Mouse (Mus musculus) midbrain, embryonic 16.5 days (tissue): ENCODE measurements around the gene Marveld1. TPM values are rescaled to one million over a fixed set of nuclear protein-coding genes. Genes with fewer than 3 reads are reported as not detected.

Experiments
- ATAC-seq: fragments of 200-750 bp; cut with Nextera tagmentation; 2 replicates; pipeline ENCODE4 v1.8.0; 2017; ENCODE audit warnings: moderate TSS enrichment
- H3K27ac ChIP-seq: fragments of 300-500 bp; sonication (generic); 2 replicates; pipeline ENCODE4 v1.5.1; 2014; ENCODE audit warnings: mild to moderate bottlenecking, low read length, mixed read lengths
- H3K27me3 ChIP-seq: fragments of 300-500 bp; sonication (generic); 2 replicates; pipeline ENCODE4 v1.6.1; 2014; ENCODE audit warnings: low read depth, low read length, mixed read lengths; ENCODE audit not compliant: control insufficient read depth, insufficient read depth
- H3K36me3 ChIP-seq: fragments of 300-500 bp; sonication (generic); 2 replicates; pipeline ENCODE4 v1.6.1; 2014; ENCODE audit warnings: mild to moderate bottlenecking, low read length, moderate library complexity, mixed read lengths; ENCODE audit not compliant: control insufficient read depth, insufficient read depth
- H3K4me1 ChIP-seq: fragments of 300-500 bp; sonication (generic); 2 replicates; pipeline ENCODE4 v1.6.1; 2014; ENCODE audit warnings: mild to moderate bottlenecking, low read length, mixed read lengths; ENCODE audit not compliant: control insufficient read depth, insufficient read depth
- H3K4me2 ChIP-seq: fragments of 300-500 bp; sonication (generic); 2 replicates; pipeline ENCODE4 v1.6.1; 2014; ENCODE audit warnings: mild to moderate bottlenecking, low read length, mixed read lengths
- H3K4me3 ChIP-seq: fragments of 300-500 bp; sonication (generic); 2 replicates; pipeline ENCODE4 v1.5.1; 2014; ENCODE audit warnings: low read depth, mild to moderate bottlenecking, low read length, moderate library complexity, mixed read lengths
- H3K9ac ChIP-seq: fragments of 300-500 bp; sonication (generic); 2 replicates; pipeline ENCODE4 v1.6.1; 2014; ENCODE audit warnings: low read depth, low read length, mixed read lengths
- H3K9me3 ChIP-seq: fragments of 300-500 bp; sonication (generic); replicated peaks from 2 replicates; pipeline ENCODE4 v1.6.1; 2014; ENCODE audit warnings: mild to moderate bottlenecking, low read length, mixed read lengths; ENCODE audit not compliant: control insufficient read depth, poor library complexity, severe bottlenecking
- WGBS: fragments of 180-500 bp; shearing (Covaris S2); extraction: QIAGEN DNeasy Blood & Tissue Kit; methylation state at CpG from one replicate; pipeline ENCODE4 v1.1.7; 2014; 5-methylcytosine and 5-hydroxymethylcytosine counted together
- polyA plus RNA-seq: library from polyadenylated mRNA; unstranded; fragments of >200 nt; fragmentation: Nextera tagmentation; extraction: Ambion mirVana; gene quantifications from 2 replicates; pipeline ENCODE4 v1.2.1, GENCODE M21; 2015

Marveld1 gene
- polyA plus RNA-seq, 1 experiment from 2014 or later = 1.8 TPM

DNA sequence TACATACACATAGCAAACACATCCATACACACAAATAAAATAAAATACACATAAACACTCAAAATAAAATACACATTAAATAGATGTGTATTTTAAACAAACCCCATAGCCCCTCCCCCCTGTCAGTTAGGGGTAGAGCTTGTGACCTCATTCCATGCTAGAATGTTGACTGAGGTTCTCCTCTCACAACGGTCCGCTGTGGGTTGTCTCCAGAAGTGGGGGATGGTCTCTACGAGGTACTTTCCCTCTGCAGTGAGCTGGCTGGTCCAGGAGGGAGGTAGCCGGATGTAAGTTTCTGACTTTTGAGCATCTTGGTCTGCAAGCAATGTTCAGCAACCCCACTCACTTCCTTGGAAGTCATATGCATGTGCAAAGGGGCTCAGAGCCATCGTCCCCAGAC lies 16.6 kb downstream of the Marveld1 start, which contains the start of gene Zfyve27:
Gene Zfyve27, plus strand, starts transcription at position 188 of the 400 bp plus-strand sequence.
- Histone ChIP-seq H3K36me3 (no peaks in the 10 kb centered on the region), H3K27me3 (peaks cover 4% of the 10 kb centered on the region), H3K4me3 (no peak within 1 kb of the TSS), H3K9me3 (no peaks in the 10 kb centered on the region), H3K27ac (no peak within 1 kb of the TSS), H3K4me1 (no peaks in the 10 kb centered on the region), H3K9ac (no peak within 1 kb of the TSS), H3K4me2 (no peak within 1 kb of the TSS)
- WGBS = 86% methylated on average over 5 of the region's 5 CpGs
- ATAC-seq = no peak

DNA sequence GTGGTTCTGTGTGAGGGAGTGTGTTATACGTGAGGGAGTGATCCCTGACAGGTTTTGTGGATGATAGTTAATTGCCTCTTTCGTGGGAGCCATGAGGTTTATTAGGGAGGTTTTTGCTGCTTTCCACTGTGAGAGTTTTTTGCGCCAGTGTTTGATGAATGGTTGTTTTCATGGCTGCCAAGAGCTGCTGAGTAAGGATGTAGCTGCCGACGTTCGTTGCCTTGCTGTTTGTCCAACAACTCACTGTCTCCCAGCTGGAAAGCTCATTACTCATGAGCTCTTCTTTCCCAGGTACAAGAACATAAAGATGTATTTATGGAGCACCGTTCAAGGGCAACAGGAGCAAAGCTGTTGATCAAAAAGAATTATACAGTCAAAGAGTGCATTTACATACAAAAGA lies 17.0 kb downstream of the Marveld1 start:
- H3K27me3 ChIP-seq = peaks cover 7% of the 10 kb centered on the region
- H3K4me2 ChIP-seq = no peak overlapping the region
- H3K36me3 ChIP-seq = no peaks in the 10 kb centered on the region
- 47% methylated on average over 7 of the region's 7 CpGs for WGBS
- H3K9me3 ChIP-seq = no peaks in the 10 kb centered on the region
- ATAC-seq = no peak
- H3K27ac ChIP-seq = no peak overlapping the region
- no peak overlapping the region for H3K9ac ChIP-seq
- no peak overlapping the region for H3K4me3 ChIP-seq
- H3K4me1 ChIP-seq = no peaks in the 10 kb centered on the region

DNA sequence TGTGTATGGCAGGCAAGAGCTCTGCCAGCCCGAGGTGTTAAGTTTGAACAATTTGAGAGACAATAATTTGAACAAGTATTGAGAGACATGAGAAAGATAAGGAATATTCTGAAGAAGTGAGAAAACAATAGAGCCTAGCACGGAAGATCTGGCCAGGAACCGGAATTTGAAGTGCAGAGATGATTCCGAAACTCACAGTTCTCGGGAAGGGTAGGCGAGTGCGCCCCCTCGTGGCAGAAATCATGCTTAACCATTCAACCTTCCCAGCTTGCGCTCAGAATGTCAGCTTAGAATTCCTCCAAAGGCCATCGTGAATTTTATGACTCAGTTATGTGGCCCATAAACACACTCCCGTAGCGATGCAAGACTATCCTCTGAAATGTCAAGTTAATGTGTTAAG lies 18.9 kb downstream of the Marveld1 start:
- Histone ChIP-seq H3K27me3 (peaks cover 9% of the 10 kb centered on the region), H3K4me1 (peaks cover 5% of the 10 kb centered on the region), H3K9me3 (no peaks in the 10 kb centered on the region), H3K27ac (no peak overlapping the region), H3K9ac (no peak overlapping the region), H3K4me2 (peak overlapping the region; percentile 29), H3K4me3 (no peak overlapping the region), H3K36me3 (no peaks in the 10 kb centered on the region)
- ATAC-seq = no peak
- 2% methylated on average over 12 of the region's 12 CpGs for WGBS

DNA sequence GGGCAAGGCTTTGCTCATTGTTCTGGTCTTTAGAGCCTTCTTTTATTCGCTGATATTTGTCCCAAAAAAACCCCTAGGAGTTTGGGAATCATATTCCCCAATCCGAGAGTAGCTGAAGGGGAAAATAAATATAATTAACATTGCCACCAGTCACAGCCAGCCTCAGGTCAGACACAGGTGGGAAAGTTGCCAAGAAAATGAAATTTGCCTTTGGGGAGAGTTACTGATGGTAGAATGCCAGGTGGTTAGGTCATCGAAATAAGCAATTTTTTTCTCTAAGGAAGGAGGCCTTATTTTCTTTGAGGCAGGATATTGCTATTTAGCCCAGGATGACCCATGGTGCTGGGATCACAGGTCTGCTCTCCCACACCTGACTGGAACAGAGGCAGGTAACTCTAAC lies 19.6 kb downstream of the Marveld1 start:
- 56% methylated on average over 3 of the region's 3 CpGs for WGBS
- Histone ChIP-seq H3K36me3 (no peaks in the 10 kb centered on the region), H3K4me3 (no peak overlapping the region), H3K9ac (no peak overlapping the region), H3K4me2 (no peak overlapping the region), H3K27me3 (peaks cover 9% of the 10 kb centered on the region), H3K4me1 (peaks cover 12% of the 10 kb centered on the region), H3K9me3 (no peaks in the 10 kb centered on the region), H3K27ac (no peak overlapping the region)
- ATAC-seq = no peak

DNA sequence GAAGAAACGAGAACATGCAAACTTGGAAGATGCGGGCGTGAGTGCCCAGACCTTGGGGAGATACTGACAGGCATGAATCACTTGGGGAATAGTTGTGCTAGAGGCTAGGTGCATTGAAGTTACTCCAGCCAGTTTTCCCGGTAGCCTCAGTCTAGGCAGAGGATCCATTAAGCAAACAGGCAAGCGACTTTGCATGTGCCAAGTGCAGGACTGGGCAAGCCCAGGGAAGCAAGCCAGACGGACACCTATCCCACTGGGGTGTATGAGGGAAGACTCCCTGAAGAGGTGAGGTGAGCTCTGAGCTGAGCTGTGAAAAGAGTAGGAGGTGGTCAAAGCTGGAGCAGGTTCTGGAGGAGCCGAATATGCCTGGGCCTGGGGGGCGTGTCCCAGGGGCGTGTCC lies 20.3 kb downstream of the Marveld1 start:
- Histone ChIP-seq H3K9me3 (no peaks in the 10 kb centered on the region), H3K4me2 (no peak overlapping the region), H3K27ac (no peak overlapping the region), H3K27me3 (peaks cover 9% of the 10 kb centered on the region), H3K9ac (no peak overlapping the region), H3K36me3 (no peaks in the 10 kb centered on the region), H3K4me3 (no peak overlapping the region), H3K4me1 (peaks cover 17% of the 10 kb centered on the region)
- 69% methylated on average over 9 of the region's 9 CpGs for WGBS
- ATAC-seq = no peak

DNA sequence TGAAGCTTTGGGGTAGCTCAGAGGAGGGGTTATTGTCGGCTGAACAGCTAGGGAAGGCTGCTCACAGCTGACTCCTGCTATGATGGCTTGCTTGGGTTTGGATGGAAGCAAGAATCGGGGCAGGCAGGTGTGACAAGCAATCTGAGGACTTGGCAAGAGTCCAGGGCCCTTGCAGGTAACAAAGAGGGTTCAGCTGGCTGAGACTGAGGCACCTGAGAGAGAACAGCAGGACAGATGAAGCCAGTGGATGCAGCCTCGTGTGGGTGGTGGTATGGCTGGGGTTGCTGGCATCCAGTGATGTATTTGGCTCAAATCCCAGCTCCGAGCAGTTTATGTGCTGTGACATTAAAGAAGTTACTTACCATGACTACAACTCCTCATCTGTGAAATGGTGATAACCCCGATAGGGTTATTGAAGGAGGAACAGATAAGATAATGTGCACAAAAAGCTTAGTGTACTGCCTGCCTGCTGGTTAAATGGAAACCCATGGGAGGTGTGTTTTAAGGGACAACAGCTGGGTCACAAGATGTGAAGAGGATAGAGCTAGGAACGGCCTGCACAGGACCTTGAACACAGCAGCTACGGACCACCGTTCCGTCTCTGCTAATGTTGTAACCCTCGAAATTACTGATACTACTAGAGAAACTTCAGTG lies 22.2 kb downstream of the Marveld1 start:
- Histone ChIP-seq H3K4me1 (peaks cover 19% of the 10 kb centered on the region), H3K4me3 (no peak overlapping the region), H3K9ac (no peak overlapping the region)

DNA sequence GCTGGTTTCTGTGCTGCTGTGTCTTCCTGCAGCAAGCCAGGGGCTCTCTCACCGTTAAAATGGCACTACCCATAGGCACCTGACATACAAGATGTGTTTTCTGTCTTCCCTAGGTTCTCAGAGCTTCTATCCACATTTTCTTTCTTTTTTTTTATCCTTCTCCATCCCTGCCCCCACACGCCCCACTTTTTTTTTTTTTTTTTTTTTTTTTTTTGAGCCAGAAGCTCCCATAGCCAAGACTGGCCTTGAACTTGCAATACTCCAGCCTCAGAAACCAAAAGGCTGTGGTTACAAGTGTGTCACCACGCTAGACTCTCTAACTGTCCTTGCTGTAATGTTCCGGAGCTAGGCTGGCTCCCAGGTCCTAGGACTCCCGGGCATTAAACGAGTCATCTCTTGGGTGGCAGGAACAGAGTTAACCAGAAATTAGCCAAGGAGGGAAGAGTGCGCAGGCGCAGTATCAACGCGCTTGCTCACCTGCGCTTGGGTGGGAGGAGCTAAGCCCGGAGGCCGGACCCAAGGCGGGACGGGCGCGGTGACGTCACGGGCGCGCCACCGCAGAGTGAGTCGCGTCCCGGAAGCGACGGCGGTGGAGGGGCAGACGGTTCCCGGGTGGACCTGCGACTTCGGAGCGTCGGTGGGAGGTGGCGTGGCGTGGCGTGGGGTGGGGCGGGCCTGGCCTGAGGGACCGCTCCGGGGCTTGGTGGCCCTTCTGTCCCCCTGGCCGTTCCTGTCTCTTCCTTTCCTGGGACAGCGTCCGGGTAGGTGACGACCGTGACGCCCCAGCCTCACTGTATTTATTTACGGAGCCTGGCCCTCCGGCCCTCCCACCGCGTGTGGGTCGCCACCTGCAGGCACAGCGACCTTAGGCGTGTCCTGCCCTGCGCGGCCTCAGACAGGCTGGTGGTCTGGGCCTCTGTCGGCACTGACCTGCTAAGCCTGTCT lies 23.1 kb downstream of the Marveld1 start:
- H3K27me3 ChIP-seq = peaks cover 9% of the 10 kb centered on the region
- H3K36me3 ChIP-seq = no peaks in the 10 kb centered on the region
- H3K9me3 ChIP-seq = no peaks in the 10 kb centered on the region
- WGBS = 2% methylated on average over 40 of the region's 56 CpGs
- H3K9ac ChIP-seq = peak overlapping the region; percentile 90
- peak overlapping the region; percentile 54 for H3K27ac ChIP-seq
- peaks cover 19% of the 10 kb centered on the region for H3K4me1 ChIP-seq
- peak overlapping the region; percentile 87 for H3K4me3 ChIP-seq
- ATAC-seq = peak; percentile 93
- H3K4me2 ChIP-seq = peak overlapping the region; percentile 71

More for the DNA sequence above, 22.2 kb downstream of the Marveld1 start:
- H3K9me3 ChIP-seq = no peaks in the 10 kb centered on the region
- peak overlapping the region; percentile 71; the same call in 1 of the 2 replicates for H3K4me2 ChIP-seq
- H3K27ac ChIP-seq = no peak overlapping the region
- WGBS = 73% methylated on average over 10 of the region's 10 CpGs
- H3K36me3 ChIP-seq = no peaks in the 10 kb centered on the region
- no peak for ATAC-seq
- peaks cover 9% of the 10 kb centered on the region for H3K27me3 ChIP-seq

DNA sequence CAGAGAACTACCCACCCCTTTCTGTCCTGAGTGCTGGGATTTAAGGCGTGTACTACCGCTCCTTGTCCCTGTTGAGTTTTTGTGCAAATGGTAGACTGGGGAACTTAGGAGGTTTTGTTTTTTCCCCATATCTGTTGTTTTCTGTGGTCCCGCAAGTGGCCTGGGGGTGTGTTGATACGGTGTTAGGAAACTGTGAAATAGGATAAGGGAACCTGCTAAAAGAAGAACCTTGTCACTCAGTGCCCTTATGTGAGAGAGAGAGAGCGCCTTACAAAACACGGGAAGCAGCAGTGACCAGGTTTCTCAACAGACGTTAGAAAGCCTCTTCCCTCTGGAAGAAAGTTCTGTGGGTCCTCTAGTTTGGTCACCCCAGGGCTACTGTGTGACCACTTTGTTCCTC lies 29.6 kb downstream of the Marveld1 start:
- H3K4me3 ChIP-seq = no peak overlapping the region
- no peak for ATAC-seq
- no peaks in the 10 kb centered on the region for H3K9me3 ChIP-seq
- H3K4me2 ChIP-seq = no peak overlapping the region
- no peak overlapping the region for H3K9ac ChIP-seq
- 64% methylated on average over 7 of the region's 7 CpGs for WGBS
- H3K27me3 ChIP-seq = no peaks in the 10 kb centered on the region
- peaks cover 7% of the 10 kb centered on the region for H3K4me1 ChIP-seq
- H3K27ac ChIP-seq = no peak overlapping the region
- no peaks in the 10 kb centered on the region for H3K36me3 ChIP-seq

DNA sequence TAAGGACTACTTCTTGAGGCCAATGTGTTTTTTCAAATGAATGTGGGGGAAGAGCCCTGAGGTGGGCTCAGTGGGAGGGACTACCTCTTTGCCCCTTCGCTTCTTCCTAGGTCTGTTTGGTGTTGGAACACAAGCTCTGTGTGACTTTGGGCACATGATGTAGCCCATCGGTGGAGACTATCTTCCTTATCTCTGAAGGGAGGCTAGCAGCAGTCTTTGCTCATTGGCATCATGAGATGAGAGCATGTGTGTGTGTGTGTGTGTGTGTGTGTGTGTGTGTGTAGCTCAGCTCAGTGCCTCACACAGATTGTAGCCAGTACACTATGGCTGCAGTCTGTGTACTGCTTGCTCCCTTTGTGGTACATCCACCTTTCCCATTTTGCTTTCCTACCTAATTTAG lies 30.3 kb downstream of the Marveld1 start:
- Histone ChIP-seq H3K27me3 (no peaks in the 10 kb centered on the region), H3K4me3 (no peak overlapping the region), H3K4me2 (no peak overlapping the region), H3K9ac (no peak overlapping the region), H3K36me3 (no peaks in the 10 kb centered on the region), H3K9me3 (no peaks in the 10 kb centered on the region), H3K27ac (no peak overlapping the region), H3K4me1 (peaks cover 2% of the 10 kb centered on the region; the same call in 1 of the 2 replicates)
- no peak for ATAC-seq
- 85% methylated on average over 2 of the region's 2 CpGs for WGBS
